Mouse (Mus musculus) liver, embryonic 16.5 days (tissue): Measurements from ENCODE around the gene Ada. TPM values are rescaled to one million over a fixed set of nuclear protein-coding genes. Genes with fewer than 3 reads are reported as not detected.

Experiments used
- ATAC-seq: fragments of 200-750 bp; cut with Nextera tagmentation; 2 replicates; pipeline ENCODE4 v1.8.0; 2017; ENCODE audit warnings: low read depth, mild to moderate bottlenecking, moderate number of reproducible peaks, moderate library complexity
- H3K27ac ChIP-seq: fragments of 300-500 bp; sonication (generic); 2 replicates; pipeline ENCODE4 v1.5.1; 2014; ENCODE audit warnings: mild to moderate bottlenecking, low read length
- H3K27me3 ChIP-seq: fragments of 300-500 bp; sonication (generic); 2 replicates; pipeline ENCODE4 v1.6.1; 2014; ENCODE audit warnings: low read depth, low read length, mixed read lengths; ENCODE audit not compliant: control insufficient read depth, insufficient read depth
- H3K36me3 ChIP-seq: fragments of 300-500 bp; sonication (generic); 2 replicates; pipeline ENCODE4 v1.6.1; 2014; ENCODE audit warnings: mild to moderate bottlenecking; ENCODE audit not compliant: control insufficient read depth, insufficient read depth
- H3K4me1 ChIP-seq: fragments of 300-500 bp; sonication (generic); 2 replicates; pipeline ENCODE4 v1.6.1; 2014; ENCODE audit warnings: low read depth, low read length, mixed read lengths; ENCODE audit not compliant: control insufficient read depth
- H3K4me2 ChIP-seq: fragments of 300-500 bp; sonication (generic); 2 replicates; pipeline ENCODE4 v1.6.1; 2014; ENCODE audit warnings: low read depth, low read length, mixed read lengths
- H3K4me3 ChIP-seq: fragments of 300-500 bp; sonication (generic); 2 replicates; pipeline ENCODE4 v1.5.1; 2014; ENCODE audit warnings: low read depth, mild to moderate bottlenecking, low read length
- H3K9ac ChIP-seq: fragments of 300-500 bp; sonication (generic); 2 replicates; pipeline ENCODE4 v1.6.1; 2014; ENCODE audit warnings: low read depth, low read length
- H3K9me3 ChIP-seq: fragments of 300-500 bp; sonication (generic); replicated peaks from 2 replicates; pipeline ENCODE4 v1.6.1; 2016; ENCODE audit warnings: low read length; ENCODE audit not compliant: control insufficient read depth
- WGBS: fragments of 180-500 bp; shearing (Covaris S2); extraction: QIAGEN DNeasy Blood & Tissue Kit; methylation state at CpG from one replicate; pipeline ENCODE4 v1.1.7; 2014; ENCODE audit not compliant: insufficient replicate concordance; 5-methylcytosine and 5-hydroxymethylcytosine counted together
- polyA plus RNA-seq: library from polyadenylated mRNA; unstranded; fragments of >200 nt; fragmentation: Nextera tagmentation; extraction: Ambion mirVana; gene quantifications from 2 replicates; pipeline ENCODE4 v1.2.1, GENCODE M21; 2015

Gene Ada
- polyA plus RNA-seq, 1 experiment from 2014 or later = 3.4 TPM

DNA sequence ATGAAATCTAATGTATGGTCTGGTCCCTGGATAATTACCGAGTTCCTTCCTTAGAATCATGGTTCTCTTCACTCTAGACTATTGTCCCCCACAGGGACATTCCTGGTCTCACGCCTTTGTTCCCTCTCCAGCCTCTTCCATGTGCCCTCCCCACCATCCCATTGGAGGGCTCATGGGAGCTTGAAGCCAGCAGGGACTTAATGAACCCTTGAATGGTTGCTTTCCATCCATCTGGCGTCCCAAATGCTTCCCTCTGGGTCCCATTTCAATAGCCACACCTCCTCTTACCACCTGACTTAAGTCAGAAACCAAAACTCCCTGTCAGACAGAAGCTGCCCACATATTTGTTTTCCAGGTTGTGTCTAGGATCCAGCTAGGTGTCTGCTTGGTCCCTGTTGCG, 30.4 kb downstream of the Ada start:
- Histone ChIP-seq H3K9me3 (no peaks in the 10 kb centered on the region), H3K36me3 (no peaks in the 10 kb centered on the region; the same call in none of the 2 replicates), H3K9ac (no peak overlapping the region), H3K27me3 (no peaks in the 10 kb centered on the region), H3K4me3 (no peak overlapping the region), H3K4me1 (peaks cover 15% of the 10 kb centered on the region), H3K4me2 (no peak overlapping the region), H3K27ac (no peak overlapping the region)
- ATAC-seq = 0 out of 2 replicates have a peak, but pooled peaks have one; percentile 4
- 45% methylated on average over 4 of the region's 4 CpGs for WGBS

DNA sequence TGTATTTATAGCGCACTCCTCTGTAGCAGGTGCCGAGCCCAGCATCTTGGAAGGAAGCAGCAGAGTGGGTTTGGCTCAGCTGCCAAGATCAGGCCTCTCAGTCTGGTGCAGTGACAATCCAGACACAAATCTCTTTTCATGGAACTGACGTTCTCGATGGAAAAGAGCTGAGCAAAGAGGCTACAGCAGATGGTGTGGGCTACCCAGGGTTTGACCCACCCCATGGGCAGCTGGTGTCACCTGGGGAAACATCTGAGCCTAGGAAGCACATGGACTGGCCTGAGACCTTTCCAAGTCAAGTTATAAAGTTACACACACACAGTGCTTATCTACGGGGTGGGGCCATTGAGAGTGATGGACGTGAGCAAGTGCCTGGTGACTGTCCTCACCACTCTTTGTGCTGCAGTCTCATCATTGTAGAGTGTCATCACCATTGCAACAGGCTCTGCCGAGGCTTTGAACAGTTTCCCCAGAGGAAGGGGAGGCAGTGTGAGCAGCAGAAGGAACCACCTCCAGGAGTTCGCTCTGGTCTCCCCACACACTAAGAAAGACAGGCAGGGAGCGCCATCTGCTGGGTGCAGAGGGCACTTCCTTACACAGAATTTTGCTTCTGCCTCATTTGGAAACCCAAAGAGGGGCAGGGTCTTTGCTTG, 31.0 kb downstream of the Ada start:
- ATAC-seq = peak; percentile 74

DNA sequence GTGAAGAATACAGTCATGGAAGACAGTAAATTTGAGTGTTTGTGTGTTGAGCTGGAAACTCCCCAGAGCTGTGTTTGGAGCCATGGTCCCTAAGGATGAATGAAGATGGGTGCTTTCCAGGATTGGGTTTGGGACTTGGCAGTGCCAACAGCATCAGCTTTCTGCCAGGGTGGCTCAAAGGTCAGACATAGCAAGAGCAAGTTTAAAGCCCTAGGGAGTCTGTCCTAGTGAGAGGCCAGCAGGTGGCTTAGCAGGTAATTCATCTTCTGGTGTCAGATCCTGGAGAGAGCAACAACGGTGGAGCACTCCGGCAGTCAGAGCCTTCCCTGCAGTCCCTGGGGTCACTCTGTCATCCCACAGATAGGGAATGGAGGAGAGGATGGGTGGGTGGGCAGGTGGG, 31.5 kb downstream of the Ada start:
- H3K9ac ChIP-seq = no peak overlapping the region
- ATAC-seq = no peak
- H3K27me3 ChIP-seq = no peaks in the 10 kb centered on the region
- 0 out of 2 replicates have a peak overlapping the region, but pooled peaks have one; percentile 39 for H3K27ac ChIP-seq
- H3K4me3 ChIP-seq = no peak overlapping the region
- H3K4me2 ChIP-seq = peak overlapping the region; percentile 38; the same call in 1 of the 2 replicates
- WGBS = 63% methylated on average over 2 of the region's 2 CpGs
- H3K4me1 ChIP-seq = peaks cover 15% of the 10 kb centered on the region
- H3K36me3 ChIP-seq = no peaks in the 10 kb centered on the region
- no peaks in the 10 kb centered on the region for H3K9me3 ChIP-seq

More for the DNA sequence above, 31.0 kb downstream of the Ada start:
- Histone ChIP-seq H3K9me3 (no peaks in the 10 kb centered on the region), H3K4me1 (peaks cover 15% of the 10 kb centered on the region), H3K27ac (0 out of 2 replicates have a peak overlapping the region, but pooled peaks have one; percentile 39), H3K9ac (no peak overlapping the region), H3K4me2 (peak overlapping the region; percentile 38), H3K36me3 (no peaks in the 10 kb centered on the region; the same call in 1 of the 2 replicates), H3K4me3 (no peak overlapping the region), H3K27me3 (no peaks in the 10 kb centered on the region)
- WGBS = 33% methylated on average over 9 of the region's 9 CpGs

DNA sequence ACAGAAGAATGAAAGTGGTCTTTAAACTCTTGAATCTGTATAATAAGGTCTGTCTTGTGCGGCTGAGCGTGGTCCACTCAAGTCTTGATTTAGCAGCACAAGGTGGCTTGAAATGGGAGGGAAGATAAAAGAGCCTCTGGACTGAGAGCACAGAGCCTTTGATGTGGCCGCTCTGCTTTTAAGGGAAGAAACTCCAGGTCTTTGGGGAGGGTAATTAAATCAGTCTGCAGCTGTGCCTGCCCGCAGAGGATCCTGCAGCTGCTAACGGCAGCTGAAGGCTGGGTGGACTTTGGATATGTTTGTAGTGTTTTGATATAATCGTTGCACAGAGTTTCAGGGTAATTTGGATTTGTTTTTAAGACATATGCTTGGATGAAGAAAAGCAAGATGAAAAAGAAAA, 33.2 kb downstream of the Ada start:
- Histone ChIP-seq H3K9ac (no peak overlapping the region), H3K36me3 (no peaks in the 10 kb centered on the region), H3K27me3 (no peaks in the 10 kb centered on the region), H3K27ac (no peak overlapping the region), H3K9me3 (no peaks in the 10 kb centered on the region), H3K4me1 (peaks cover 27% of the 10 kb centered on the region), H3K4me3 (no peak overlapping the region), H3K4me2 (no peak overlapping the region)
- ATAC-seq = no peak
- 51% methylated on average over 6 of the region's 6 CpGs for WGBS

DNA sequence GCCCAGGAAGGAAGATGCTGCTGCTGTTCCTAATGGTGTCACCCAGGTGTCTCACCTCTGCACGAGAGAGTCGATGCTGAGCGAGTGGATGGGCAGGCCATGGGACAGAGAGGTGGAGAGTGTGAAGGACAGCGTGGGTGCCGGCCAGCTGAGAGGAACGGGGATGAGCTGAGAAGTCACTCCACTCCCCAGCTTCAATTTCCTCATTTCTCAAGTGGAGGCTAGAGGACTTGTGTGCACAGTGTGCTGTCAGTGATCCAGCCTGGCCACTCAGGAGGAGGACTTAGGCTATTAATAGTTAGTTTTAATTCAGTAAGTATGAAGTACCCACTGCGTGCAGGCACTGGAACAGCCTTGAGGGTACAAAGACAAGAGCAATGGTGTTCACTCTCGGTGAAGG, 33.6 kb downstream of the Ada start:
- no peak overlapping the region for H3K27ac ChIP-seq
- H3K4me3 ChIP-seq = no peak overlapping the region
- H3K4me1 ChIP-seq = peaks cover 29% of the 10 kb centered on the region
- WGBS = 61% methylated on average over 8 of the region's 8 CpGs
- ATAC-seq = no peak
- H3K9me3 ChIP-seq = no peaks in the 10 kb centered on the region
- H3K36me3 ChIP-seq = no peaks in the 10 kb centered on the region
- H3K27me3 ChIP-seq = no peaks in the 10 kb centered on the region
- H3K4me2 ChIP-seq = no peak overlapping the region
- H3K9ac ChIP-seq = no peak overlapping the region

DNA sequence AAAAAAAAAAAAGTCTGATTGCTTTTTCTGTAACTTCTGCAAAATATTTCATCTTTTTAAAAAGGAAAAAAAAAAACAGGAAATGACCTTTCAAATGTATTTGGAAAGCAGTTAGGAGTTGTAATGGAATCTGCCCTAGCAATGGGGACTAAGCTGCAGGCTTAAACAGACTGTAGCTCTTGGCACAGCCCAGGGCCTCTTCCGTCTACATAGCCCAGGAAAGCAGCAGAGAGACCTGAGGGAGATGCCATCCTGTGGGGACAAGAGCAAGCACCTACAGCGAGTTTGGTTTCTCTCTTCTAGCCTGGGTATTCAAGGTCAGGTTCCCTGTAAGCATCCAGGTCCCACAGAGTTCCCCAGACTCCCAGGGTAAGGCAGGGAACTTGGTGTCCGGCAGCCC, 36.7 kb downstream of the Ada start:
- H3K4me1 ChIP-seq = peaks cover 34% of the 10 kb centered on the region
- no peak overlapping the region for H3K4me2 ChIP-seq
- no peak for ATAC-seq
- H3K27ac ChIP-seq = no peak overlapping the region
- H3K9ac ChIP-seq = no peak overlapping the region
- H3K27me3 ChIP-seq = no peaks in the 10 kb centered on the region
- WGBS = 70% methylated on average over 3 of the region's 3 CpGs
- no peak overlapping the region for H3K4me3 ChIP-seq
- no peaks in the 10 kb centered on the region for H3K9me3 ChIP-seq
- H3K36me3 ChIP-seq = no peaks in the 10 kb centered on the region

DNA sequence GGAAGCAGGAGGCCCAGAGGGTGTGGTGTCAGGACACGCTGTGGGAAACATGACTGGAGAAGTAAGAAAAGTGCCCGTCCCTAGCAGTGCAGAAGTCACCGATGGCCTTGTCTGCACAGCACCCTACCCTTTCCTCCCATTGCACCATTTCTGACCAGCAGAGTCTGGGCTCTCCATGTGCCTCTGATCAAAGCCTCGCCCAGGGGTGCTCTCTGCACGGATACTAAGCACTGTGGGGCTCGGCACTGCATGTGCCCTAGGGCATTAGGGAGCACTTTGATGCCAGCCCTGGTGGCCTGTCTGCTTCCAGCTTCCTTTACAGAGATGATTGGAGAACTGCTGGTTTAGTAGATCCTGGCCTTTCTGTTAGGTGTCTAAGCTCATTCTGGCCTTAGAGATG, 37.2 kb downstream of the Ada start:
- 54% methylated on average over 6 of the region's 6 CpGs for WGBS
- Histone ChIP-seq H3K36me3 (no peaks in the 10 kb centered on the region), H3K9me3 (no peaks in the 10 kb centered on the region), H3K27ac (peak overlapping the region; percentile 23; the same call in 1 of the 2 replicates), H3K4me2 (no peak overlapping the region), H3K9ac (no peak overlapping the region), H3K27me3 (no peaks in the 10 kb centered on the region), H3K4me3 (no peak overlapping the region), H3K4me1 (peaks cover 33% of the 10 kb centered on the region)
- ATAC-seq = no peak

DNA sequence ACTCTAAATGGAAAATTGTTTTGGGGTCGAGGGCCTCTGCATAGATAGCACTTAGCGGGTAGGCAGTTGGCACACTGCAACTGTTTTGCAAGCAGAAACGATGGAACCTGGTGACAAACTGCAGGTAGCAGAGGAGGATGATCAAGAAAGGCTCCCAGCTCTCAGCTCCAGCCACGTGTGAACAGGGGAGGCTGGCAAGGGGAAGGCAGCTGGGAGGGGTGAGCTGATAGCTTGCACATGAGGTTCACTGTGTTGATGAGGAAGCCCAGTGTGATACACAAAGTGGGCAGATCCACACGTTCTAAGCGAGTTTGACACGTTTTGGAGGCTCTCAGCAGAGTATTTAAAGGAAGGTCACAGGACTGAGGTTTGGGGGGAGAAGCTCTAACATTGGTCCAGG, 37.6 kb downstream of the Ada start:
- no peak overlapping the region for H3K9ac ChIP-seq

DNA sequence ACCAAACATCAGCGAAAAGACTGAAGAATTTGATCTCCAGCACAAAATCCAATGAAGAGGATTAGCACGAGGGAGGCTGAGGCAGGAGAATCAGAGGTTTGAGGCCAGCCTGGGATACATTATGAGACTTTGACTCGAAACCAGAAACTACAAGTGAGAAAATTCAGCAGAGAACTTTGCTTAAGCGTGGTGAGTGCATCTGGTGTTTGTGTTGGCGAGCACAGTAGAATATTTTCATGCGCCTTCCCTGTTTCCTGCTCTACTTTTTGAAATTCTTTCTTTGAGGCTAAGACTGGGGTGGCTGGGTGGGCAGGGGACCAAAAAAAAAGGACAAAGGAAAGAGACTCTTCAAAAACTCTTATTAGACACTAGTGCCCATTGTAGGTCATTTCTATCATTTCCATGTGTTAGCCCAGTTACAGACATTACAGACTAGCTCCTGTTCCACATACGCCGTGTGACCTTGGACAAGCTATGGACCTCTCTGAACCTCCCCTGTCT, 38.6 kb downstream of the Ada start:
- no peaks in the 10 kb centered on the region for H3K9me3 ChIP-seq
- no peak for ATAC-seq
- no peak overlapping the region for H3K4me2 ChIP-seq
- no peaks in the 10 kb centered on the region for H3K36me3 ChIP-seq
- no peak overlapping the region for H3K9ac ChIP-seq
- no peak overlapping the region for H3K27ac ChIP-seq
- H3K4me1 ChIP-seq = peaks cover 33% of the 10 kb centered on the region
- H3K27me3 ChIP-seq = no peaks in the 10 kb centered on the region
- WGBS = 84% methylated on average over 8 of the region's 8 CpGs
- H3K4me3 ChIP-seq = no peak overlapping the region

More for the DNA sequence above, 37.6 kb downstream of the Ada start:
- Histone ChIP-seq H3K9me3 (no peaks in the 10 kb centered on the region), H3K4me3 (no peak overlapping the region), H3K27me3 (no peaks in the 10 kb centered on the region), H3K4me2 (no peak overlapping the region), H3K4me1 (peaks cover 33% of the 10 kb centered on the region), H3K27ac (peak overlapping the region; percentile 23; the same call in 1 of the 2 replicates), H3K36me3 (no peaks in the 10 kb centered on the region)
- peak; percentile 33; the same call in 1 of the 2 replicates for ATAC-seq
- WGBS = 26% methylated on average over 7 of the region's 7 CpGs
